Mouse (Mus musculus): Measurements from ENCODE around the gene Nell1.
"Not testable (repeated sequence)": the region's sequence is repeated elsewhere in the genome, so short reads cannot be mapped to it uniquely, and the experiment has no call there.

Gene Nell1

GRCm38 (mm10) chr7:49974841-49975440 lies at the start of gene Nell1:
Gene Nell1, plus strand, starts transcription at chr7:49974864.
- DNase-seq (ENCODE audit: low read depth, low spot score) = no peak

GRCm38 (mm10) chr7:49928571-49928970 lies 46.1 kb upstream of the Nell1 start:
- no peak for DNase-seq (ENCODE audit: low read depth, low spot score)

- DNase-seq (ENCODE audit: low read depth, low spot score) = no peak
Measured at GRCm38 (mm10) chr7:49929999-49930398, 44.7 kb upstream of the Nell1 start.

- not testable (repeated sequence) for DNase-seq (ENCODE audit: low read depth, low spot score)
Measured at GRCm38 (mm10) chr7:49933386-49934115, 41.1 kb upstream of the Nell1 start.

- DNase-seq (ENCODE audit: low read depth, low spot score) = no peak
Measured at GRCm38 (mm10) chr7:49936821-49937220, 37.8 kb upstream of the Nell1 start.

GRCm38 (mm10) chr7:49942023-49942422 lies 32.6 kb upstream of the Nell1 start:
- DNase-seq (ENCODE audit: low read depth, low spot score) = no peak

- no peak for DNase-seq (ENCODE audit: low read depth, low spot score)
Measured at GRCm38 (mm10) chr7:49942490-49942889, 32.2 kb upstream of the Nell1 start.

GRCm38 (mm10) chr7:49946691-49947090 lies 28.0 kb upstream of the Nell1 start:
- DNase-seq (ENCODE audit: low read depth, low spot score) = no peak

- no peak for DNase-seq (ENCODE audit: low read depth, low spot score)
Measured at GRCm38 (mm10) chr7:49953546-49954181, 21.0 kb upstream of the Nell1 start.

GRCm38 (mm10) chr7:49954834-49955233 lies 19.8 kb upstream of the Nell1 start:
- no peak for DNase-seq (ENCODE audit: low read depth, low spot score)

- no peak for DNase-seq (ENCODE audit: low read depth, low spot score)
Measured at GRCm38 (mm10) chr7:49957142-49957541, 17.5 kb upstream of the Nell1 start.

GRCm38 (mm10) chr7:49963764-49964163 lies 10.9 kb upstream of the Nell1 start:
- DNase-seq (ENCODE audit: low read depth, low spot score) = no peak

- DNase-seq (ENCODE audit: low read depth, low spot score) = no peak
Measured at GRCm38 (mm10) chr7:49969516-49969915, 5.1 kb upstream of the Nell1 start.

- no peak for DNase-seq (ENCODE audit: low read depth, low spot score)
Measured at GRCm38 (mm10) chr7:49975441-49976121, 917 bp downstream of the Nell1 start.

GRCm38 (mm10) chr7:49981511-49982227 lies 7.0 kb downstream of the Nell1 start:
- DNase-seq (ENCODE audit: low read depth, low spot score) = no peak

- no peak for DNase-seq (ENCODE audit: low read depth, low spot score)
Measured at GRCm38 (mm10) chr7:49984698-49985097, 10.0 kb downstream of the Nell1 start.

- no peak for DNase-seq (ENCODE audit: low read depth, low spot score)
Measured at GRCm38 (mm10) chr7:49985947-49986346, 11.3 kb downstream of the Nell1 start.

- no peak for DNase-seq (ENCODE audit: low read depth, low spot score)
Measured at GRCm38 (mm10) chr7:49999321-49999720, 24.7 kb downstream of the Nell1 start.

- DNase-seq (ENCODE audit: low read depth, low spot score) = no peak
Measured at GRCm38 (mm10) chr7:50005268-50005667, 30.6 kb downstream of the Nell1 start.

GRCm38 (mm10) chr7:50035187-50036153 lies 60.8 kb downstream of the Nell1 start:
- DNase-seq (ENCODE audit: low read depth, low spot score) = no peak
